Mouse (Mus musculus): ENCODE measurements around the gene Zpbp2.

Gene Zpbp2

DNA sequence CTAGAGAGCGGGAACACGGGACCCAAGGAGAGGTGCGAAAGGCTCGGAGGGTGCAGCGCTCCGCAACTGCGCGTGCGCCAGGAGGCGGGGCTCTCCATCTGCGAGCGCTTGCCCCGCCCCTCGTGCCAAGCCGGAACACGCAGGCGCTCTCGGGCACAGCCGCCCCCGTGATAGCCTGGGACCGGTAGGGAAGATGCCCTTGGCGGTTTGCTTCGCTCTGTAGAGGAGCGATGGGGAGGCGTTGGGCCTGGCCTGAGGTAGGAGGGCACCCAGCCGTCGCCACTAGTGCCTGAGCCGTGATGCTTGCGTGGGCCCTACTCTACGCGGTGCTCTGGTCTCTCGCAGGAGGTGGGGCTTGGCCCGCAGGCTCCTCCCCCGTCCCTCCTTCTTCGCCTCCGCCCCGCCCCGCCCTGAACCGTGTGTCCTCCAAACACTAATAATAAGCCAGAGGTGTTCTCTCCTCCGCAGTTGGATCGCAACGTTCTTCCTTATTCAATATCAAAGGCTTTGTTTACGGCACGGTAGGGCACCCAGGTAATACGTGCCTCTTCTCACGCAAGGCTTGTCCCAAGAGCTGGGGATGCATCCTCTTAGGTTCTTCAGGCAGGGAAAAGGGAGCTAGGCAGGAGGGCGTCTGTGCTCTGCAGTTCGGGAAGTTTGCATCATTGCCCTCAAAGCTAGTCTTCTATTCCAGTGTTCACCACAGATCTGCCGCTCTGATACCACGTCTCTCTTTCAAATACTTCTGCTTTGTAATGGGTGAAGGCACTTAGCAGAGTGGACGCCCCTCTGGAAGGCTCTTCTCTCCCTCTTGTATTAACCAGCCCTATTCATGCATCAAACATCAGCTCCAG is at the start of gene Zpbp2:
TSS of gene Zpbp2 (plus strand) at position 123 of the 854 bp plus-strand sequence.
- DNase-seq (ENCODE audit: extremely low spot score): peak; percentile 94

DNA sequence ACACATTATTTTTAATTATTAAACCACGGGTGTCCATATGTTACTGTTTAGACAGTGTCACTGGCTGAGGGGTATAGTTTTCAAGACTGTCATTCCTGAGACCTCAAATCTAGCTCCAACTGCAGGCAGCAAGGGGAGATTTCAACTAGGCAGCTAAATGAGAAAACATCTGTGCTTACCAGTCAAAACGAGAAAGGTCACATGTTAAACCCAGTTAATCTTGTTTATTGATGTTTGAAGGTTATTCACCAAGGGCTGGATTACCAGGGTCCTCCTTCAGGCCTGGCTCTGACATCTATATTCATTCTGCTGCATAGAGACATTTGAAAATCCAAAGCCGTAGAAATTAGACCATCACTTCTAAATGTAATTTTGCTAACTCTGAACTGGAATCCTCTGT is 46.0 kb upstream of the Zpbp2 start:
- DNase-seq (ENCODE audit: extremely low spot score): no peak

DNA sequence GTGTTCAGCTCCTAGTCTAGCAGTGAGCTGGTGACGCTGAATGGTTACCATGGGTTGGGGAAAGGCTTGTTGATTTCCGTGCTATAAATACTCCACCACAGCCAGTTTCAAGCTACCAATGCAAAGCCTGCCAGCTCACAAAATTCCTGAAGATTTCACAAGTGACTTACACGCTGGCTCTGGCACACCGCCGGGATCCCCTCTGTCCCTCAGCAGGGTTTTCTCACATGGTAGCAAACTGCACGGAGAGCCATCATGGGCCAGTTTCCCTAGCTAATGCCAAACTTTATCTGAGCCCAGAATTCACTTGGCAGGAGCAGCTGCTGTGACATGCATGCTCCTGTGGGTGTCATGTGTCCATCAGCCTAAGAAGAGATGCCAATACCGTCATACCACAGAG is 41.5 kb upstream of the Zpbp2 start:
- DNase-seq (ENCODE audit: extremely low spot score): no peak

DNA sequence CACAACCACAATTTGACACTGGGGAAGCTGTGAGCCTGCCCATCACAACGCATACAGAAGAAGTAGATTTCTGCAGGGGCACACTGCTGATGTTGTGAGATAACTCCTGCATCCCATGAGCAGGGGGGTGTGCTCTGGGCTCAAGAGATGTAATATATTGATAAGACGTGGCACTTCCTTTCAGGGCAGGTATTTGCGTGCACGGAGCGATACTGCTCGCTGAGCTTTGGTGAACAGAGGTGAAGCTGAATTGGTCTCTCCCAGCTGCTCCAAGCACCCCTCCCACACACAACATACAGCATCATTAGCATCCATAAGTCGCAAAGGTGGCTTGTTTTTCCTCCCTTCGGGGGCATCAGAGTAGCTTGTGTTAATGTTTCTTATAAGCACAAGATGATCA is 40.8 kb upstream of the Zpbp2 start:
- no peak for DNase-seq (ENCODE audit: extremely low spot score)

DNA sequence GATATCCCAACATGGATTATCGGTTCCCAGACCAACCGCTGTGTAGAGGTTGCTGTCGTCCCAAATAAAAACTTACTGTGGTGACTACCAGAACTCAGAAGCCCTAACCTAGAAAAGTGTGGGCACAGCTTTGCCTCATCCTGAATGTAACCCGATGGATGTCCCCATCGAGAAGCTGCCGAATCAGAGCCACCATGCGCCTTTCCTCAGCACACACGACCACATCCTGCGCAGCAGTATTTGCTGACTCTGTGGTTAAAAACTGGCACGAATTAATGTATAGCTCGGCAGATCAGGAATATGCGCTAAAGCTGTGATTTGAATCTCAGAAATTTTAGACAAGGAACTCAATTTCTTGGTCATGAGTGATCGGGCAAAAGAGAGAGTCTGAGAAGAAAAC is 38.0 kb upstream of the Zpbp2 start:
- DNase-seq (ENCODE audit: extremely low spot score): no peak

DNA sequence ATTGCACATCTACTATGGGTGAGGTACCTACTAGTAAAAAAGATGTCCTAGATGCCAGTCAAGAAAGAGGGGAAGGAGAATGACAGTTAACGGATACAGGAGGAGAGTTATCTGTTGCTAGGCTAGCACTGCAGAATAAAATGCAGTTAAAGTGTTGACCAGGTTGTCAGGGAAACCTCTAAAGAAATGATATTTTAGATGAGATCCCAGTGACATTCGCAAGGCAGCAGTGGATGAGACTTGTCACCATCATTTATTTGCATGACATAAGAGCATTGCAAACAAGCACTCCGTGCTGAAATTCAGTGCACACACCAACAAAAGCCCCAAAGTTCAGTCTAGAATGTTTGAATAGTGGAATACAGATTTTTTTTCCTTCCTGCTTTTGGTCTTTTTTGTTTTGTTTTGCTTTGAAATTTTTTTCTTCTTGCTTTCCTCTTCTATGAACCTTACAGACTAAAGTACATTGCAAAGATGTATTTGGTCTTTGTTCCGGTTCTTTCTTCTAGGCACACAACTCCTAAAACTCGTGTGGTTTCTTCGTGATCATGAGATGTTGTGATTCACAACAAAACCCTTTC is 37.5 kb upstream of the Zpbp2 start:
- no peak for DNase-seq (ENCODE audit: extremely low spot score)

DNA sequence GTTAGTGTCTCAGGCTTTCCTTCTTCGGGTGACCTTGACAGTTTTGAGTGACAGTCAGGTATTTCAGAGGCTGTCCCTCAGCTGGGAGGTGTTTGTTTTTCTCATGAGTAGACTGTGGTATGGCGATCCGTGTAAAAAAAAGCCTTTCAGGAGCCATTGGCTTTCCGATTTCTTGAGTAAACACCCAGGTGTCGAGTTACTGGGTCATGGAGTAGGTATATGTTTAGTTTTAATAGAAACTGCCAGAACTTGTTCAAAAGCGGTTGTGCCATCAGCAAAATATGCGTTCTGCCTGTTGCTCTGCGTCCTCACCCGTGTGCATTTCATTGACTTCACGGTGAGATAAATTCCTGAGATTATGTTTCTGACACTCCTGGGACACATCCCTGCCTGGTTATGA is 30.4 kb upstream of the Zpbp2 start:
- DNase-seq (ENCODE audit: extremely low spot score): no peak

DNA sequence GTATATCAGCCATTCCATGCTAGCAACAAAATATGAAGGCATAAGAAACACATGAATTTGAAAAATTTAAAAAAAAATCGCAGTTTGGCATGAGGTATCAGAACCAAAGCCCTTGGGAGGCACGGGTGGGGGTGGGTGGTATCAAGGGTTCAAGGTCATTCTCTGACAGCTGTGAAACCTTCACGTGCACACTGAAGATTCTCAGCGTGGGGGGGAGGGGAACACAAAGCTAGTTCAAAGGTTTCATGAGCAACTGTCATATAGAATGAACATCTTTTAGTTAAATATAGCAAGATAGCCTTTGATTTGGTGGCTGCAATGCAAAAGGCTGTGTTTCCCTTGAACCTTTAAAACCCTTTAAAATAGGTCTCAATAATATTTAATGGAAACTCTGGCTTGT is 25.8 kb upstream of the Zpbp2 start:
- DNase-seq (ENCODE audit: extremely low spot score): no peak

DNA sequence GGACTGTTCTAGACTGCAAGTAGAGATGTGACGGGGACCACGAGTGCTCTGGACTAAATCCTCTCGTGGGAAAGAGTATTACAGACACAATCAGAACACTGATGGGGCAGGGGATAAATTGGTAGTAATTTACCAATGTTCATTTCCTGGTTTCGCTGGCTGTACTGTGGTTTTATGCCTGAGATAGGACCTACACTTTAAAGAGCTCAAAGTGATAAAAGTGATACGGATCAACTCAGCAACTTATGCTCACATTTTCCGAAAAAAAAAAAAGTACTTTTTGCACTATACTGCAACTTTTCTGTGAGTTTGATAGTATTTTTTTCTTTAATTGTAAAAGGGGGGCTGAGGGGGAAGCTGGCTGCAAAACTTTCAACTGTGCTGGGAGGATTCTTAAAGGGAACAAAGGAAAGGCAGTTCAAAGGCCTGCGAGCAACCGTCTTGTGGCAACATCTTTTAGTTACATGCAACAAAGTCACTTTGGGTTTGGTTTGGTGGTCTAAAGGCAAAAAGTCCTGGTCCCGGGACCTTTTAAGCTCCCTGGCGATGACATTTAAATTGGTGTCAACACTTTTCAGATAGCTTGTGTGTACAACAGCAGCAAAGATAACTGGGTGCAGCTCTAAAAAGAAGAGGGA is 24.0 kb upstream of the Zpbp2 start:
- DNase-seq (ENCODE audit: extremely low spot score): no peak

DNA sequence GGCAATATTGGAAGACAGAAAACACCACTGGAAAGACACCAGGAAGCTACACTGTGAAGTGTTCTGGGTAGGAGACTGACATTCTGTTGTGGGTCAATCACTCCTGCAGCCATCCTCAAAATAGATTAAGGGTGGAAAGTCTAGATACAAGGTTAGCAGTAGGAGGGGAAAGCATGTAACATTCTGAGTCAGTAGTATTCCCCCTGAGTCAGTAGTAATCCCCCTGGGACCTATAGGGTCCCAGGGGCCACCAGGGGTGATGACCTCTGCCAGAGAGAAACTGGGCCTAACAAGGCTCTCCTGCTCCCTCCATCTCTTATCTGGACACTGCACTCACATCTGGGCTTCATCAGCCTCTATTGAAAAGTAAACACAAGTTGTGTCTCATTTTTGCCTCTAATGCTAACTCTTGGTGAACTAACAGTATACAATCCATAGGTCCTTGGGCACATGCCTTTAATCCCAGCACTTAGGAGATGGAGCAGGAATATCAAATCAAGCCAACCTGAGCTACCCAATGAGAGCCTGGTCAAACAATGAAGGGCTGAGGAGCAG is 13.3 kb upstream of the Zpbp2 start:
- DNase-seq (ENCODE audit: extremely low spot score): no peak

DNA sequence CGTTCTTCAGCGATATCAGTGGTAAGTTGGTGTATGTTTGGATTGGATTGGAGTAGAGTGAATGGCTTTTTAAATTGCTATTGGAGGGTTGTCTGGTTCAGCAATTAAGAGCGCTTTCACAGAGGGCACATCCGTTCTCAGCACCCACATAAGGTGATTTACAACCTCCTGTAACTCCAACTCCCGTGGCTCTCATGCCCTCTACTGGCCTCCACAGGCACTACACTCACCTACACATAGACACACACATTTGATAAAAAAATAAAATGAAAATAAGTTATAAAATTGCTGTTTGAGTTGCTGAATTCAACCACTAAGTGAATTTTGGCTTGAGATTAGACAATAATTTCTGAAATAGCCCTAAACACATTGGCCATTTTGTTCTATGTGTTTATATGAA is 10.6 kb upstream of the Zpbp2 start:
- DNase-seq (ENCODE audit: extremely low spot score): no peak

DNA sequence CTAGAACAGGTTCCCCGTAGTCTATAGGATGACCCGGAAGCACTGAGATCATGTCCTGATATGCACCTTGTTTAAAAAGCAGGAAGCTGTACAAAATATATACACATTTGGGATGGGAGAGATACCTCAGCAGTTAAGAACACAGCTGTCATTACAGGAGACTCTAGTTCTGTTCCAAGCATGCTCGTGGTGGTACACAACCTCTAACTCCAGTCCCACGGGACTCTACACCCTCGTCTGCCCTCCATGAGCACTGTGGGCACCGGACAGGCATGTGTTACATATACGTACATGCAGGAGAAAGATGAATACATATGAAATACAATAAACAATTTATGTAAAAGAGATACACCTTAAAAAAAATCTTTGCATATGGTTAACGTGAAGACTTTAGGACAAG is 8.3 kb upstream of the Zpbp2 start:
- no peak for DNase-seq (ENCODE audit: extremely low spot score)

DNA sequence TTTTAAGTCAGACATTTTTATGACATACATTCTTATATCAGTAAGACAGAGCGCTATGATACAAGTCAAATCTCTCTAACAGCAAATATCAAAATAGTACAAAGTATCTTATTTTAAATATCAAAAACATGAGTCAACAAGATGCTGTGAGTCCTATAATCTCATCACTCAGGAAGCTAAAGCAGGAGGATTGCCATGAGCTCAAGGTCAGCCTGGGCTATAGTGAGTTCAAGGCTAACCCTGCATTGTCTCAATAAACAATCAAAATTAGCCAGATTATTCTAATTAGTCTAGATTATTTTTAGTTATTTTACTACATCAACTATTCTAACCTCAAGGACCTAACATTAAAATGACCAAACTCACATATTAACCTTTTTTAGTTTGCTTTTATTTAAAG is 7.5 kb upstream of the Zpbp2 start:
- DNase-seq (ENCODE audit: extremely low spot score): no peak

DNA sequence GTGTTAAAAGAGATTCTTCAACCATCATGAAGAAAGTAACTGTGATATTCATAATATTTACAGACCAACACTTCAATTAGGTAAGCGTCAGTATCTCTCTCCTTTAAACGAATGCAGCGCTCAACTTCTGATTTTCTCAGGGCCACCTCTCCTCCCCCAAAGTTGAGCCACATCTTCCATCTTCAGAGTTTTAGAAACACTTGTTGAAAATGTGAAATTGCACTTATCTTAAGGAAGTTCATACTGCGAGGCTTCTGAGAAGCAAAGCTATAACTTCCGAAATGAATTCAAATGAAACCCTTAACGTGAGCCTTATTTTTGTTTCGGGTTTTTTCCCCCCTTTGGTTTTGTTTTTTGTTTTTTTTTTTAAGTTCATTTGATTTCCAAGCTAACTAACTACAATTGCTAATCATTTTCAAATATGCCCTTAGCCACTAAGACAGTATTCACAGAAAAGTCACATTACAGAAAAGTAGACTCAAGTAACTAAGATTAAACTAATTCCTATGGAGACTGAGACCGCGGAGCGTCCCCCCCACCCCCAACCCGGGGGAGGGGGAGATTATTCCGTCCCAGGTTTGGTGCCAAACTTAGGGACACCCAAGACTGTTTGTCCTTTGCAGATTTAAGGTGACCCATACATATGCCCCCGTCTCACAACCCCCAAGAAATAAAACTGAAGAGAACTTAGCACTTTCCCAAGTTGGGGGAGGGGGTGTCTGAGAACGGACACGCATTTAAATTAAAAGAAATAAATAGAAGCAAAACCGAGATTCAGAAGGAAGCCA is 5.8 kb upstream of the Zpbp2 start:
- DNase-seq (ENCODE audit: extremely low spot score): peak; percentile 26

DNA sequence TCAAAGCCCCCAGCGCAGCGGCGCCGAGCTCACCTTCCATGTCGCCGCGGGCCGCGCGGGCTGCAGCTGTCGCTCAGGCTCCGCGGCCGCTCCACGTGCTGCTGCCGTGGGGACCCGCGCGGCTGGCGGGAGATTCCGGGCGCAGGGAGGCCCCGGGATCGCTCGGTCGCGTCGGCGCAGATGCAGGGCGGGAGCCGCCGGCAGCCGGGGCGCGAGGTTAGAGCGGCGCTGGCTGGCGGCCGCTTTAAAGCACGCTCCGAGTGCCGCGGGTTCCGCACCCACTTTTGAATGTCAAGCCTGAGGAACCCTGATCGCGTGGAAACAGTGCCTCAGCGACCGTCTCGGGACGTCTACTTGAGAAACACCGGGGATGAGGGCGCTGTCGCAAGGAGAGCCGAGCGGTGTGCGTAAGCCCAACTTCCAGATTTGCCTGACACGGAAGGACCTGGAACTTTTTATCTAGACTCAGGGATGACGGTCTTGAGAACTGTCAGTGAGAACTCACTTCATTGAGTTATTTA is 5.1 kb upstream of the Zpbp2 start, which contains the start of gene Ikzf3:
TSS of gene Ikzf3 (minus strand) at position 321 of the 521 bp plus-strand sequence.
- peak; percentile 65 for DNase-seq (ENCODE audit: extremely low spot score)

DNA sequence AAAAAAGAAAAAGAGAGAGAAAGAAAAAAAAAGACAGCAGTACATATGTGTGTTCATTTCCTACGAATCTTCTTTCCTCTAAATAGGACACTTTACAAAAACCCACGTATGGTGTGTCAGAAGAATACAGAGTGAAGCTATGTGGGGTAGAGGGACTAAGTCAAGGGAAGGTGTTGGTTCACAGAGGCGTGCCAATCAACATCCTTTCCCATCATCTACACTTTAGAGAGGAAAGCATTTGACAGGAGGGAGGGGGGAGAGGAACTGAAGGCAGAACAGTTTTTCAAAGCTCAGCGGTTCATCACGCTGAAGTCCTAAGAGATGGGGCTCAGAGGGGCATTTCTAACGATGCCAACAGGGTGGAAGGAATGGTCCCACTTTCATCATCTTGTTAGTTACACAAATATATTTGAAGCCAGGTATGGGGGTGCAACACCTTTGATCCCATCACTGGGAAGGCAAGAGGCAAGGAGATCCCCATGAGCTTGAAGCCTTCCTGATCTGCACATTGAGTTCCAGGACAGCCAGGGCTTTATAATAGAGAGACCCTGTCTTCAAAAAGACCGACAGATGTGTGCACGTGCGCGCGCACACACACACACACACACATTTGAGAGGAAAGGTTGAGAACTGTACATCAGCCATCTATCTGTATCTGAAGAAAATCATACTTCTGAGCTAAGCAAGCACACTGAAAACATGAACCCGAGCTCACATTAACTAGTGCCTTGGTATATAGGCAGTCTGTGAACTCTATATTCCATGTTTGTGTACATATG is 4.2 kb upstream of the Zpbp2 start:
- no peak for DNase-seq (ENCODE audit: extremely low spot score)

DNA sequence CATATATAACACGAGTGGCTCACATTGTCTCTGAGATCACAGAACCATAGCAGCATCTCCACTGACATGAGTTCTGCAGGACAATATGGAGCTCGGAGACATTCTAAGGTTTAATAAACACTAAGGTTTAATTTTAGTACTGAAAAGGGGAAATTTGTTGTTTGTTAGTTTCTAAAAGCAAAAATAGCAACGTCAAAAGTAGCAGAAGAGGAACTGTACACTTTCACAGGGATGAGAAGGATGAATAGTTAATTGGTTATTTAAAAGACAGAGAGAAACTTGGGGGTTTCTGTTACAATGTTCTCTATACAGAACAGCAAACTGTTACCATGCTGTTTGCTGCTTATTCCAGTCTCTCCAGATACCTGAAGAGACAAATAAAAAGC is 3.6 kb upstream of the Zpbp2 start:
- no peak for DNase-seq (ENCODE audit: extremely low spot score)

DNA sequence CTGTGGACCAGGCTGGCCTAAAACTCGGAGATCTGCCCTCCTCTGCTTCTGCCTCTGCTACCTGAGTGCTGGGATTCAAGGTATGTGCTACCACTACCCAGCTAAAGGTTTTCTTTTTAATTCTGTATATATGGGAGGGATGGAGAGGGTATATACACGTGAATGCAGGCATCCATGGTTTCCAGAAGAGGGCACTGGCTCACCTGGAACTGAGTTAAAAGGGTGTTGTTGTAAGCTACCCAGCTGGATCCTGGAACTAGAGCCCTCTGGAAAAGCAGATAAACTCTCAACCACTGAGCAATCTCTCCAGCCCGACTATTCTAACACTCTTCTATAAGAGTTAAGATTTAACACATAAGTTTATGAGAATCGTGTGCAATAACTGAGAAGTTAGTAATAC is 1.5 kb upstream of the Zpbp2 start:
- DNase-seq (ENCODE audit: extremely low spot score): no peak

DNA sequence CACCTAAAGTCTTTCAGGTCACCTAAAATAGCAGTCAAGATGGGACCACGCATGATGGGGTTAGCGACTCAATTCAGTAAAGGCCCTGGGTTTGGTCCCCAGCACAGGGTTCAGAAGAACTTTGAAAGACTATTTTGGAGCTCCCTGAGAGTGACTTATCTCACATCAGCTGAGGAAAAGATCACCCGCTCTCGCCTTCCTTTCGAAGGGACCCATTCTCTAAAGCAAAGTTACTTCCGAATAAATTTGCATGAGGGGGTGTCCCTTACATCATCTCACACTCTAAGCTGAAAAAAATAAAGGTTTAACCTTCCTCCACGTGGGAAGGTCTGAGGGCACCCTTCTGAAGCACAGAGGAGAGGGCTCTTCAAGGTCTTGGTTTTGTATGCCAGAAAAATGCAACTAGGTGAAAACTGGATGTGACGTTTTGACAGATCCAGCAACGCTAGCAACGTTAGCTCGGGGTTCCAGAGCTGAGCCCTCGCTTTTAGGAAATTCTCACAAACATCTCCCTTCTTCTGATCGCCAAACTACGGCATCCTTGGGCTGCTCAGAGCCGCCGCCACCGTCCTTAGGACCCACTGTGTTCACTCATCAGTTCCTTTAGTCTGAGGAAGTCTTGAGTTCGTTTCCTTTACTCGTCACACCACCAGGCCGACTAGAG is 454 bp upstream of the Zpbp2 start:
- DNase-seq (ENCODE audit: extremely low spot score): no peak

DNA sequence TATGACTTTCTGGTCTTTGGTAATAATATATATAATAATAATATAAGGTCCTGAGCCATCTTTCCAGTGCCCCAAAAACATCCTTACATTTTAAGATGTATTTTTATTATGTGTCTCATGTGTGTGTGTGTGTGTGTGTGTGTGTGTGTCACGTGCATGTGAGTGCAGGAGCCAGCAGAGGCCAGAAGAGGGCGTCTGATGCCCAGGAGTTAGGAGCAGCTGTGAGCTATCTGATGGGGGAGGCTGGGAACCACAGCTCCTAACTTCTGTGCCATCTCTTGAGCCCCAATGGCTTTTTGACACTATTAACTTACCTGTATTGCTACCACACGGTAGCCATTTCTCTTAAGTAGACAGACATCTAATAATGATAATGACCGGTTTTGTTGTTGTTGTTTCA is 3.1 kb downstream of the Zpbp2 start:
- no peak for DNase-seq (ENCODE audit: extremely low spot score)

All from embryo, embryonic 9.5 days (tissue).